Mouse (Mus musculus): ENCODE measurements around the gene Nvl.

GRCm38 (mm10) chr1:181151541-181151940 is 7.5 kb upstream of the Nvl start:
- TF ChIP-seq POLR2A (IDR thresholded peaks at IDR 0.05; ENCODE audit: low read depth, low read length) = no peak
- TF ChIP-seq CTCF (IDR thresholded peaks at IDR 0.05; ENCODE audit: extremely low read depth, insufficient read depth, insufficient read length, insufficient replicate concordance) = no peak

Measured in spleen, adult 2 months (tissue).